Mouse (Mus musculus) hindbrain, embryonic 15.5 days (tissue): ENCODE results near the gene Pcx. TPM values are rescaled to one million over a fixed set of nuclear protein-coding genes. Genes with fewer than 3 reads are reported as not detected.

Source experiments
- ATAC-seq: fragments of 200-750 bp; cut with Nextera tagmentation; 2 replicates; pipeline ENCODE4 v1.8.0; 2017; ENCODE audit warnings: low read depth, moderate number of reproducible peaks, moderate TSS enrichment; ENCODE audit not compliant: low FRiP score
- H3K27ac ChIP-seq: fragments of 300-500 bp; sonication (generic); replicated peaks from 2 replicates; pipeline ENCODE4 v1.5.1; 2015; ENCODE audit warnings: mild to moderate bottlenecking, inconsistent platforms
- H3K27me3 ChIP-seq: fragments of 300-500 bp; sonication (generic); 2 replicates; pipeline ENCODE4 v1.6.1; 2015; ENCODE audit warnings: control low read depth, inconsistent platforms
- H3K36me3 ChIP-seq: fragments of 300-500 bp; sonication (generic); 2 replicates; pipeline ENCODE4 v1.6.1; 2015; ENCODE audit warnings: control low read depth, inconsistent platforms
- H3K4me1 ChIP-seq: fragments of 300-500 bp; sonication (generic); replicated peaks from 2 replicates; pipeline ENCODE4 v1.6.1; 2015; ENCODE audit warnings: control low read depth, inconsistent platforms
- H3K4me2 ChIP-seq: fragments of 300-500 bp; sonication (generic); 2 replicates; pipeline ENCODE4 v1.6.1; 2015; ENCODE audit warnings: moderate library complexity, mild to moderate bottlenecking, inconsistent platforms
- H3K4me3 ChIP-seq: fragments of 300-500 bp; sonication (generic); 2 replicates; pipeline ENCODE4 v1.5.1; 2015; ENCODE audit warnings: mild to moderate bottlenecking, inconsistent platforms
- H3K9ac ChIP-seq: fragments of 300-500 bp; sonication (generic); 2 replicates; pipeline ENCODE4 v1.6.1; 2015; ENCODE audit warnings: inconsistent platforms
- H3K9me3 ChIP-seq: fragments of 300-500 bp; sonication (generic); 2 replicates; pipeline ENCODE4 v1.6.1; 2016; ENCODE audit warnings: control low read depth, inconsistent platforms
- WGBS: fragments of 180-500 bp; shearing (Covaris S2); methylation state at CpG from one replicate; pipeline ENCODE4 v1.1.7; 2015; 5-methylcytosine and 5-hydroxymethylcytosine counted together
- polyA plus RNA-seq: library from polyadenylated mRNA; unstranded; fragments of >200 nt; fragmentation: Nextera tagmentation; extraction: Ambion mirVana; gene quantifications from 2 replicates; pipeline ENCODE4 v1.2.1, GENCODE M21; 2015

Gene Pcx
- polyA plus RNA-seq, 1 experiment from 2014 or later, result 43.8 TPM

GRCm38 (mm10) chr19:4618183-4618582 lies 107.9 kb downstream of the Pcx start:
- Histone ChIP-seq H3K4me2 (no peak overlapping the region), H3K27ac (no peak overlapping the region), H3K27me3 (no peaks in the 10 kb centered on the region), H3K36me3 (peaks cover 20% of the 10 kb centered on the region), H3K9ac (no peak overlapping the region), H3K9me3 (no peaks in the 10 kb centered on the region), H3K4me1 (peaks cover 27% of the 10 kb centered on the region), H3K4me3 (no peak overlapping the region)
- no peak for ATAC-seq
- 30% methylated on average over 18 of the region's 18 CpGs for WGBS

GRCm38 (mm10) chr19:4619461-4619860 lies 109.2 kb downstream of the Pcx start:
- Histone ChIP-seq H3K27me3 (no peaks in the 10 kb centered on the region), H3K4me2 (no peak overlapping the region), H3K27ac (no peak overlapping the region), H3K9me3 (no peaks in the 10 kb centered on the region), H3K4me3 (no peak overlapping the region), H3K4me1 (peaks cover 26% of the 10 kb centered on the region), H3K9ac (no peak overlapping the region), H3K36me3 (peaks cover 17% of the 10 kb centered on the region)
- no peak for ATAC-seq
- 83% methylated on average over 10 of the region's 10 CpGs for WGBS

GRCm38 (mm10) chr19:4620721-4621120 lies 110.4 kb downstream of the Pcx start:
- H3K4me3 ChIP-seq, result no peak overlapping the region
- H3K4me2 ChIP-seq, result no peak overlapping the region
- H3K4me1 ChIP-seq, result peaks cover 30% of the 10 kb centered on the region
- ATAC-seq, result no peak
- H3K27me3 ChIP-seq, result no peaks in the 10 kb centered on the region
- no peak overlapping the region for H3K9ac ChIP-seq
- 91% methylated on average over 7 of the region's 7 CpGs for WGBS
- peaks cover 17% of the 10 kb centered on the region for H3K36me3 ChIP-seq
- H3K27ac ChIP-seq, result no peak overlapping the region
- no peaks in the 10 kb centered on the region for H3K9me3 ChIP-seq

- 60% methylated on average over 5 of the region's 5 CpGs for WGBS
- H3K4me2 ChIP-seq, result no peak overlapping the region
- no peak overlapping the region for H3K9ac ChIP-seq
- H3K9me3 ChIP-seq, result no peaks in the 10 kb centered on the region
- no peaks in the 10 kb centered on the region for H3K27me3 ChIP-seq
- H3K4me1 ChIP-seq, result peaks cover 38% of the 10 kb centered on the region
- no peak for ATAC-seq
- H3K27ac ChIP-seq, result no peak overlapping the region
- H3K36me3 ChIP-seq, result peaks cover 17% of the 10 kb centered on the region
- no peak overlapping the region for H3K4me3 ChIP-seq
Measured at GRCm38 (mm10) chr19:4622780-4623179, 112.5 kb downstream of the Pcx start.

GRCm38 (mm10) chr19:4623419-4623818 lies 113.1 kb downstream of the Pcx start:
- ATAC-seq, result no peak
- Histone ChIP-seq H3K9ac (no peak overlapping the region), H3K27ac (no peak overlapping the region), H3K4me2 (no peak overlapping the region), H3K36me3 (peaks cover 17% of the 10 kb centered on the region), H3K4me1 (peaks cover 42% of the 10 kb centered on the region), H3K9me3 (no peaks in the 10 kb centered on the region), H3K27me3 (no peaks in the 10 kb centered on the region), H3K4me3 (no peak overlapping the region)
- WGBS, result 94% methylated on average over 9 of the region's 9 CpGs

- H3K4me3 ChIP-seq, result no peak overlapping the region
- WGBS, result 93% methylated on average over 12 of the region's 12 CpGs
- H3K27ac ChIP-seq, result no peak overlapping the region
- H3K9ac ChIP-seq, result peak overlapping the region; percentile 72; the same call in 1 of the 2 replicates
- H3K4me2 ChIP-seq, result peak overlapping the region; percentile 97; the same call in 1 of the 2 replicates
- H3K4me1 ChIP-seq, result peaks cover 46% of the 10 kb centered on the region
- no peak for ATAC-seq
- no peaks in the 10 kb centered on the region for H3K27me3 ChIP-seq
- H3K9me3 ChIP-seq, result no peaks in the 10 kb centered on the region
- H3K36me3 ChIP-seq, result peaks cover 17% of the 10 kb centered on the region
Measured at GRCm38 (mm10) chr19:4624006-4624405, 113.7 kb downstream of the Pcx start.

- H3K4me1 ChIP-seq, result peaks cover 50% of the 10 kb centered on the region
- peak overlapping the region; percentile 92 for H3K27ac ChIP-seq
- 32% methylated on average over 4 of the region's 4 CpGs for WGBS
- H3K27me3 ChIP-seq, result no peaks in the 10 kb centered on the region
- H3K36me3 ChIP-seq, result peaks cover 17% of the 10 kb centered on the region
- no peak for ATAC-seq
- H3K9ac ChIP-seq, result peak overlapping the region; percentile 72
- peak overlapping the region; percentile 97 for H3K4me2 ChIP-seq
- no peaks in the 10 kb centered on the region for H3K9me3 ChIP-seq
- peak overlapping the region; percentile 69 for H3K4me3 ChIP-seq
Measured at GRCm38 (mm10) chr19:4624406-4625178, 114.3 kb downstream of the Pcx start.

- Histone ChIP-seq H3K4me3 (peak within 1 kb of the TSS; percentile 69), H3K27me3 (no peaks in the 10 kb centered on the region), H3K4me1 (peaks cover 50% of the 10 kb centered on the region), H3K36me3 (peaks cover 17% of the 10 kb centered on the region), H3K27ac (peak within 1 kb of the TSS; percentile 92), H3K4me2 (peak within 1 kb of the TSS; percentile 97), H3K9me3 (no peaks in the 10 kb centered on the region), H3K9ac (peak within 1 kb of the TSS; percentile 72)
- under 1% methylated on average over 59 of the region's 64 CpGs for WGBS
- ATAC-seq, result peak; percentile 90
Measured at GRCm38 (mm10) chr19:4625179-4625828, 115.0 kb downstream of the Pcx start, which contains the start of gene Rce1. Gene Rce1, minus strand, starts transcription at chr19:4625641.

GRCm38 (mm10) chr19:4625829-4626535 lies 115.7 kb downstream of the Pcx start:
- Histone ChIP-seq H3K36me3 (peaks cover 17% of the 10 kb centered on the region), H3K27ac (peak overlapping the region; percentile 92), H3K27me3 (no peaks in the 10 kb centered on the region), H3K9me3 (no peaks in the 10 kb centered on the region), H3K9ac (peak overlapping the region; percentile 72), H3K4me3 (peak overlapping the region; percentile 69), H3K4me1 (peaks cover 50% of the 10 kb centered on the region), H3K4me2 (peak overlapping the region; percentile 97)
- 2% methylated on average over 35 of the region's 35 CpGs for WGBS
- ATAC-seq, result peak; percentile 66

GRCm38 (mm10) chr19:4628819-4629218 lies 118.5 kb downstream of the Pcx start:
- WGBS, result 0% methylated on average over 1 of the region's 1 CpGs
- no peak overlapping the region for H3K9ac ChIP-seq
- peak; percentile 49; the same call in 1 of the 2 replicates for ATAC-seq

GRCm38 (mm10) chr19:4635986-4636385 lies 125.7 kb downstream of the Pcx start:
- ATAC-seq, result no peak
- H3K4me3 ChIP-seq, result no peak overlapping the region
- H3K27ac ChIP-seq, result no peak overlapping the region
- no peaks in the 10 kb centered on the region for H3K4me1 ChIP-seq
- no peak overlapping the region for H3K4me2 ChIP-seq
- H3K9ac ChIP-seq, result no peak overlapping the region
- no peaks in the 10 kb centered on the region for H3K9me3 ChIP-seq
- H3K27me3 ChIP-seq, result no peaks in the 10 kb centered on the region
- WGBS, result 66% methylated on average over 4 of the region's 4 CpGs
- no peaks in the 10 kb centered on the region for H3K36me3 ChIP-seq

More at GRCm38 (mm10) chr19:4628819-4629218, 118.5 kb downstream of the Pcx start:
- Histone ChIP-seq H3K27me3 (no peaks in the 10 kb centered on the region), H3K36me3 (no peaks in the 10 kb centered on the region), H3K4me1 (peaks cover 45% of the 10 kb centered on the region), H3K4me3 (no peak overlapping the region), H3K9me3 (no peaks in the 10 kb centered on the region), H3K27ac (peak overlapping the region; percentile 68), H3K4me2 (no peak overlapping the region)

GRCm38 (mm10) chr19:4644271-4644670 lies 134.0 kb downstream of the Pcx start:
- H3K36me3 ChIP-seq, result no peaks in the 10 kb centered on the region
- H3K4me3 ChIP-seq, result no peak overlapping the region
- no peaks in the 10 kb centered on the region for H3K4me1 ChIP-seq
- H3K9ac ChIP-seq, result no peak overlapping the region
- no peaks in the 10 kb centered on the region for H3K9me3 ChIP-seq
- no peak for ATAC-seq
- no peak overlapping the region for H3K4me2 ChIP-seq
- 46% methylated on average over 10 of the region's 10 CpGs for WGBS
- H3K27ac ChIP-seq, result no peak overlapping the region
- no peaks in the 10 kb centered on the region for H3K27me3 ChIP-seq
